Comparison of ENCODE assay signal across 10 mouse cellular contexts in genomic region chr1:157081076-157081804, GRCm38 (mm10). TPM values are rescaled to one million over a fixed set of nuclear protein-coding genes. Genes with fewer than 3 reads are reported as not detected.
DNase-seq lines count a peak whose midpoint lies in the region; ATAC-seq and TF ChIP-seq lines count a peak whose summit lies in the region.
"Had no signal": no experiment of that assay in that cellular context is flagged by ENCODE, and none has a peak within 500 bp of the region (broad histone marks: within the 10 kb centered on the region; RNA-seq: fewer than 3 reads in every experiment).

No protein-coding gene starts in this region.

- peak; percentile 59 for DNase-seq in hindbrain, embryonic 10.5 days (ENCODE audit: low spot score)
- DNase-seq in spleen, postnatal 4 days (ENCODE audit: low spot score in 2 of 2), result no peak
- no peak for DNase-seq in ovary, postnatal 10 days (ENCODE audit: low spot score)
- no peak for DNase-seq in frontal cortex, adult 2 months (ENCODE audit: extremely low spot score in 1 of 2, low spot score in 1 of 2)

- H3K27me3 ChIP-seq in hindbrain, embryonic 10.5 days (ENCODE audit: insufficient read depth, poor library complexity, severe bottlenecking), result no peaks in the 10 kb centered on the region
- no peaks in the 10 kb centered on the region for H3K27me3 ChIP-seq in hindbrain, embryonic 16.5 days (replicated peaks; ENCODE audit: control insufficient read depth, insufficient read depth, low read length)
- no peaks in the 10 kb centered on the region for H3K27me3 ChIP-seq in C2C12 (ENCODE audit: control insufficient read depth, insufficient read depth, insufficient read length)
- 0 out of 2 replicates have a peak, but pooled peaks cover 5% of the 10 kb centered on the region for H3K27me3 ChIP-seq in limb, embryonic 15.5 days

- peaks cover 61% of the 10 kb centered on the region for H3K4me1 ChIP-seq in hindbrain, embryonic 10.5 days (replicated peaks)
- H3K4me1 ChIP-seq in hindbrain, embryonic 16.5 days (ENCODE audit: control insufficient read depth, insufficient read depth, low read depth, low read length), result peaks cover 2% of the 10 kb centered on the region; the same call in 1 of the 2 replicates
- H3K4me1 ChIP-seq in limb, embryonic 15.5 days, result peaks cover 26% of the 10 kb centered on the region

- H3K27ac ChIP-seq in hindbrain, embryonic 10.5 days, result peak overlapping the region; percentile 67
- H3K27ac ChIP-seq in hindbrain, embryonic 16.5 days (ENCODE audit: low read depth, low read length), result no peak overlapping the region
- H3K27ac ChIP-seq in limb, embryonic 15.5 days, result no peak overlapping the region

- H3K36me3 ChIP-seq in hindbrain, embryonic 10.5 days, result no peaks in the 10 kb centered on the region
- no peaks in the 10 kb centered on the region for H3K36me3 ChIP-seq in hindbrain, embryonic 16.5 days (ENCODE audit: control insufficient read depth, insufficient read depth, low read length)
- H3K36me3 ChIP-seq in C2C12 (ENCODE audit: control insufficient read depth, insufficient read depth), result no peaks in the 10 kb centered on the region
- H3K36me3 ChIP-seq in limb, embryonic 15.5 days, result no peaks in the 10 kb centered on the region

- no peak overlapping the region for H3K4me2 ChIP-seq in hindbrain, embryonic 16.5 days (ENCODE audit: low read length)
- H3K4me2 ChIP-seq in limb, embryonic 15.5 days, result no peak overlapping the region

- no peaks in the 10 kb centered on the region for H3K9me3 ChIP-seq in hindbrain, embryonic 10.5 days
- no peaks in the 10 kb centered on the region for H3K9me3 ChIP-seq in hindbrain, embryonic 16.5 days (ENCODE audit: control insufficient read depth, low read length)
- no peaks in the 10 kb centered on the region for H3K9me3 ChIP-seq in limb, embryonic 15.5 days

- no peak overlapping the region for H3K9ac ChIP-seq in hindbrain, embryonic 16.5 days (ENCODE audit: low read depth, low read length)
- no peak overlapping the region for H3K9ac ChIP-seq in limb, embryonic 15.5 days

- peak overlapping the region; percentile 27 for H3ac ChIP-seq in C2C12 (ENCODE audit: control insufficient read depth, insufficient read length, low read depth)

- no peak for ATAC-seq in hindbrain, embryonic 16.5 days
- ATAC-seq in common myeloid progenitor, adult 5-6 weeks (replicated peaks; ENCODE audit: low read depth, poor library complexity, severe bottlenecking), result 0 out of 2 replicates have a peak, but pooled peaks have one; percentile 2
- 0 out of 2 replicates have a peak, but pooled peaks have one; percentile 23 for ATAC-seq in limb, embryonic 15.5 days (ENCODE audit: insufficient number of reproducible peaks, low FRiP score, low TSS enrichment, low read depth)

- 59% methylated on average over 15 of the region's 15 CpGs for WGBS in hindbrain, embryonic 10.5 days
- 49% methylated on average over 15 of the region's 15 CpGs for WGBS in hindbrain, embryonic 16.5 days
- WGBS in limb, embryonic 15.5 days, result 41% methylated on average over 15 of the region's 15 CpGs

- H3K79me3 ChIP-seq in C2C12 (ENCODE audit: low read depth), result no peaks in the 10 kb centered on the region

- TF ChIP-seq CTCF in C2C12 (IDR thresholded peaks at IDR 0.05; ENCODE audit: control insufficient read depth, insufficient read depth, insufficient read length), result no peak

- H3K79me2 ChIP-seq in C2C12 (ENCODE audit: control insufficient read depth, insufficient read depth), result no peaks in the 10 kb centered on the region

- H3K4me3 ChIP-seq in hindbrain, embryonic 10.5 days, result no peak overlapping the region
- H3K4me3 ChIP-seq in hindbrain, embryonic 16.5 days (ENCODE audit: low read length), result no peak overlapping the region
- no peak overlapping the region for H3K4me3 ChIP-seq in C2C12 (ENCODE audit: insufficient read depth, poor library complexity, severe bottlenecking)
- H3K4me3 ChIP-seq in limb, embryonic 15.5 days, result no peak overlapping the region

TF ChIP-seq in C2C12, 6 proteins besides CTCF, POLR2A, EP300 and RAD21:
- TF ChIP-seq USF1 (IDR thresholded peaks at IDR 0.05; ENCODE audit: low read depth), result no peak
- TF ChIP-seq MYOG (IDR thresholded peaks at IDR 0.05; ENCODE audit: control insufficient read depth, extremely low read depth, insufficient read length), result no peak
- peak; percentile 87 for TF ChIP-seq FOSL1 (IDR thresholded peaks at IDR 0.05; ENCODE audit: insufficient read depth, low read length, poor library complexity, severe bottlenecking)
- TF ChIP-seq MAX (IDR thresholded peaks at IDR 0.05), result no peak
- no peak for TF ChIP-seq CEBPB (IDR thresholded peaks at IDR 0.05; ENCODE audit: low read depth)
- TF ChIP-seq MYOD1 (IDR thresholded peaks at IDR 0.05; ENCODE audit: control insufficient read depth, insufficient read length, low read depth), result peak; percentile 95

RNA-seq across cellular contexts. Expression of gene Tex35, which starts 27.2 kb away (rescaled TPM):
- polyA plus RNA-seq in hindbrain, embryonic 10.5 days (2016; fragmentation: Nextera tagmentation; extraction: Ambion mirVana), result 0.24 TPM in 1 of 2 replicates, not detected in the other
- not detected in 2 replicates for polyA plus RNA-seq in hindbrain, embryonic 16.5 days (2015; fragmentation: Nextera tagmentation; extraction: Ambion mirVana)
- not detected for polyA plus RNA-seq in C2C12 (2012; fragmentation: generic; extraction: Trizol)
- not detected in 2 replicates for total RNA-seq in common myeloid progenitor, adult 5-6 weeks (2017)
- polyA plus RNA-seq in limb, embryonic 15.5 days (2015; fragmentation: Nextera tagmentation; extraction: Ambion mirVana), result not detected in 2 replicates
- polyA plus RNA-seq in frontal cortex, adult 2 months (2012; rRNA removed), result 0.10 TPM in 1 of 2 replicates, not detected in the other
- total RNA-seq: heart, postnatal 14 days had no signal
- polyA plus RNA-seq: neural tube, embryonic 14.5 days had no signal
